Mouse (Mus musculus) lung, embryonic 14.5 days (tissue): ENCODE data around the gene Foxa3. TPM values are rescaled to one million over a fixed set of nuclear protein-coding genes. Genes with fewer than 3 reads are reported as not detected.
A peak's percentile ranks its signal among the peaks of the same experiment; 100 is the strongest.

ENCODE experiments used
- ATAC-seq: fragments of 200-750 bp; cut with Nextera tagmentation; 2 replicates; pipeline ENCODE4 v1.8.0; 2017; ENCODE audit warnings: mild to moderate bottlenecking, moderate TSS enrichment, moderate library complexity; ENCODE audit not compliant: insufficient read depth
- DNase-seq: peaks from one replicate; pipeline ENCODE4 v3.0.0-alpha.2; 2015
- H3K27ac ChIP-seq: fragments of 300-500 bp; sonication (generic); 2 replicates; pipeline ENCODE4 v1.5.1; 2014; ENCODE audit warnings: low read depth, mild to moderate bottlenecking, moderate library complexity
- H3K27me3 ChIP-seq: fragments of 300-500 bp; sonication (generic); 2 replicates; pipeline ENCODE4 v1.6.1; 2014; ENCODE audit warnings: low read length, control low read depth; ENCODE audit not compliant: insufficient read depth
- H3K36me3 ChIP-seq: fragments of 300-500 bp; sonication (generic); 2 replicates; pipeline ENCODE4 v1.6.1; 2014; ENCODE audit warnings: control low read depth; ENCODE audit not compliant: insufficient read depth
- H3K4me1 ChIP-seq: fragments of 300-500 bp; sonication (generic); 2 replicates; pipeline ENCODE4 v1.6.1; 2014; ENCODE audit warnings: antibody characterized with exemption, control low read depth; ENCODE audit not compliant: insufficient read depth
- H3K4me2 ChIP-seq: fragments of 300-500 bp; sonication (generic); 2 replicates; pipeline ENCODE4 v1.6.1; 2014; ENCODE audit warnings: mild to moderate bottlenecking
- H3K4me3 ChIP-seq: fragments of 300-500 bp; sonication (generic); 2 replicates; pipeline ENCODE4 v1.5.1; 2014; ENCODE audit warnings: low read depth, low read length
- H3K9ac ChIP-seq: fragments of 300-500 bp; sonication (generic); 2 replicates; pipeline ENCODE4 v1.6.1; 2014
- H3K9me3 ChIP-seq: fragments of 300-500 bp; sonication (generic); 2 replicates; pipeline ENCODE4 v1.6.1; 2016; ENCODE audit warnings: low read depth, low read length, control low read depth
- CTCF ChIP-seq: IDR thresholded peaks from 2 replicates; pipeline ENCODE4 v1.5.1; 2016; ENCODE audit warnings: antibody characterized with exemption, low read depth
- WGBS: fragments of 180-500 bp; shearing (Covaris S2); extraction: QIAGEN DNeasy Blood & Tissue Kit; methylation state at CpG from one replicate; pipeline ENCODE4 v1.1.7; 2014; 5-methylcytosine and 5-hydroxymethylcytosine counted together
- polyA plus RNA-seq: library from polyadenylated mRNA; unstranded; fragments of >200 nt; fragmentation: Nextera tagmentation; extraction: Ambion mirVana; gene quantifications from 2 replicates; pipeline ENCODE4 v1.2.1, GENCODE M21; 2014

Foxa3 gene
- polyA plus RNA-seq, 1 experiment from 2014 or later = 2.2 TPM

GRCm38 (mm10) chr7:19057405-19057804, 34.1 kb upstream of the Foxa3 start:
- Histone ChIP-seq H3K4me3 (no peak overlapping the region), H3K9me3 (no peaks in the 10 kb centered on the region), H3K36me3 (peaks cover 25% of the 10 kb centered on the region; the same call in 1 of the 2 replicates), H3K4me1 (no peaks in the 10 kb centered on the region), H3K9ac (no peak overlapping the region), H3K27me3 (no peaks in the 10 kb centered on the region), H3K4me2 (no peak overlapping the region), H3K27ac (no peak overlapping the region)
- 71% methylated on average over 10 of the region's 10 CpGs for WGBS
- TF ChIP-seq CTCF = no peak
- ATAC-seq (no peak), DNase-seq (no peak)

- ATAC-seq = no peak
These were observed 31.8 kb upstream of the Foxa3 start for GRCm38 (mm10) chr7:19055108-19055507.

GRCm38 (mm10) chr7:19054777-19055076, 31.4 kb upstream of the Foxa3 start:
- no peaks in the 10 kb centered on the region for H3K4me1 ChIP-seq
- no peaks in the 10 kb centered on the region for H3K27me3 ChIP-seq
- H3K4me3 ChIP-seq = no peak overlapping the region
- H3K36me3 ChIP-seq = peaks cover 50% of the 10 kb centered on the region
- no peak overlapping the region for H3K27ac ChIP-seq
- no peak overlapping the region for H3K4me2 ChIP-seq
- TF ChIP-seq CTCF = no peak
- DNase-seq (no peak), ATAC-seq (peak; percentile 4; the same call in 1 of the 2 replicates)
- no peak overlapping the region for H3K9ac ChIP-seq
- no peaks in the 10 kb centered on the region for H3K9me3 ChIP-seq
- WGBS = 72% methylated on average over 9 of the region's 9 CpGs

More at GRCm38 (mm10) chr7:19055108-19055507, 31.8 kb upstream of the Foxa3 start:
- H3K36me3 ChIP-seq = peaks cover 46% of the 10 kb centered on the region
- no peaks in the 10 kb centered on the region for H3K27me3 ChIP-seq
- H3K9ac ChIP-seq = no peak overlapping the region
- no peak overlapping the region for H3K4me3 ChIP-seq
- 89% methylated on average over 8 of the region's 8 CpGs for whole genome bisulfite sequencing
- no peak overlapping the region for H3K27ac ChIP-seq
- no peak for DNase-seq
- H3K4me2 ChIP-seq = no peak overlapping the region
- no peaks in the 10 kb centered on the region for H3K9me3 ChIP-seq
- no peak for TF ChIP-seq CTCF
- H3K4me1 ChIP-seq = no peaks in the 10 kb centered on the region

- H3K9me3 ChIP-seq = no peaks in the 10 kb centered on the region
- H3K4me3 ChIP-seq = no peak within 1 kb of the TSS
- H3K27ac ChIP-seq = no peak within 1 kb of the TSS
- H3K4me2 ChIP-seq = no peak within 1 kb of the TSS; the same call in 1 of the 2 replicates
- no peaks in the 10 kb centered on the region for H3K27me3 ChIP-seq
- 31% methylated on average over 33 of the region's 33 CpGs for WGBS
- TF ChIP-seq CTCF = peak; percentile 69
- H3K36me3 ChIP-seq = peaks cover 55% of the 10 kb centered on the region
- no peaks in the 10 kb centered on the region for H3K4me1 ChIP-seq
- peak; percentile 47; the same call in 1 of the 2 replicates for ATAC-seq
- H3K9ac ChIP-seq = no peak within 1 kb of the TSS
- DNase-seq = peak; percentile 76
These were observed 30.9 kb upstream of the Foxa3 start, which contains the start of gene Rsph6a for GRCm38 (mm10) chr7:19054047-19054776. Rsph6a (plus strand) TSS chr7:19054690.

GRCm38 (mm10) chr7:19053136-19053532, 29.8 kb upstream of the Foxa3 start:
- no peak overlapping the region for H3K4me3 ChIP-seq
- no peak for DNase-seq
- H3K9me3 ChIP-seq = no peaks in the 10 kb centered on the region
- H3K4me1 ChIP-seq = no peaks in the 10 kb centered on the region
- peaks cover 66% of the 10 kb centered on the region for H3K36me3 ChIP-seq
- no peak for ATAC-seq
- no peak overlapping the region for H3K4me2 ChIP-seq
- no peak overlapping the region for H3K9ac ChIP-seq
- TF ChIP-seq CTCF = no peak
- no peaks in the 10 kb centered on the region for H3K27me3 ChIP-seq
- no peak overlapping the region for H3K27ac ChIP-seq
- WGBS = 87% methylated on average over 7 of the region's 7 CpGs

- TF ChIP-seq CTCF = no peak
- Histone ChIP-seq H3K9me3 (no peaks in the 10 kb centered on the region), H3K9ac (no peak overlapping the region), H3K4me1 (no peaks in the 10 kb centered on the region), H3K27ac (no peak overlapping the region), H3K36me3 (peaks cover 72% of the 10 kb centered on the region), H3K4me3 (no peak overlapping the region), H3K4me2 (no peak overlapping the region), H3K27me3 (no peaks in the 10 kb centered on the region)
- 87% methylated on average over 15 of the region's 15 CpGs for WGBS
- ATAC-seq (no peak), DNase-seq (no peak)
These were observed 29.2 kb upstream of the Foxa3 start for GRCm38 (mm10) chr7:19052345-19053135.

GRCm38 (mm10) chr7:19051161-19051560, 27.8 kb upstream of the Foxa3 start:
- no peak for TF ChIP-seq CTCF
- H3K27me3 ChIP-seq = no peaks in the 10 kb centered on the region
- no peak overlapping the region for H3K9ac ChIP-seq
- peaks cover 85% of the 10 kb centered on the region for H3K36me3 ChIP-seq
- no peak for ATAC-seq
- no peak overlapping the region for H3K27ac ChIP-seq
- WGBS = 56% methylated on average over 4 of the region's 4 CpGs
- DNase-seq = no peak
- H3K9me3 ChIP-seq = no peaks in the 10 kb centered on the region
- H3K4me2 ChIP-seq = no peak overlapping the region
- no peak overlapping the region for H3K4me3 ChIP-seq
- H3K4me1 ChIP-seq = no peaks in the 10 kb centered on the region
